Mouse (Mus musculus) limb, embryonic 12.5 days (tissue): ENCODE data around the gene Asb11. TPM values are rescaled to one million over a fixed set of nuclear protein-coding genes. Genes with fewer than 3 reads are reported as not detected.

Experiments used
- ATAC-seq: fragments of 200-750 bp; cut with Nextera tagmentation; 2 replicates; pipeline ENCODE4 v1.8.0; 2017; ENCODE audit warnings: low read depth, moderate TSS enrichment; ENCODE audit not compliant: insufficient number of reproducible peaks, insufficient read depth, low FRiP score, low TSS enrichment
- H3K27ac ChIP-seq: fragments of 300-500 bp; sonication (generic); 2 replicates; pipeline ENCODE4 v1.5.1; 2016; ENCODE audit warnings: mild to moderate bottlenecking, moderate library complexity
- H3K27me3 ChIP-seq: fragments of 300-500 bp; sonication (generic); 2 replicates; pipeline ENCODE4 v1.6.1; 2016; ENCODE audit warnings: mild to moderate bottlenecking, moderate library complexity
- H3K36me3 ChIP-seq: fragments of 300-500 bp; sonication (generic); 2 replicates; pipeline ENCODE4 v1.6.1; 2016; ENCODE audit warnings: mild to moderate bottlenecking, moderate library complexity
- H3K4me1 ChIP-seq: fragments of 300-500 bp; sonication (generic); replicated peaks from 2 replicates; pipeline ENCODE4 v1.6.1; 2016
- H3K4me2 ChIP-seq: fragments of 300-500 bp; sonication (generic); 2 replicates; pipeline ENCODE4 v1.6.1; 2016; ENCODE audit warnings: mild to moderate bottlenecking, moderate library complexity
- H3K4me3 ChIP-seq: fragments of 300-500 bp; sonication (generic); replicated peaks from 2 replicates; pipeline ENCODE4 v1.5.1; 2016; ENCODE audit warnings: mild to moderate bottlenecking
- H3K9ac ChIP-seq: fragments of 300-500 bp; sonication (generic); replicated peaks from 2 replicates; pipeline ENCODE4 v1.6.1; 2016; ENCODE audit warnings: mild to moderate bottlenecking, moderate library complexity
- H3K9me3 ChIP-seq: fragments of 300-500 bp; sonication (generic); 2 replicates; pipeline ENCODE4 v1.6.1; 2016; ENCODE audit warnings: mild to moderate bottlenecking, moderate library complexity
- WGBS: fragments of 180-500 bp; shearing (Covaris S2); methylation state at CpG from one replicate; pipeline ENCODE4 v1.1.7; 2016; 5-methylcytosine and 5-hydroxymethylcytosine counted together
- polyA plus RNA-seq: library from polyadenylated mRNA; unstranded; fragments of >200 nt; fragmentation: Nextera tagmentation; extraction: Ambion mirVana; gene quantifications from 2 replicates; pipeline ENCODE4 v1.2.1, GENCODE M21; 2016

The Asb11 gene
- polyA plus RNA-seq, 1 experiment from 2014 or later = not detected

DNA sequence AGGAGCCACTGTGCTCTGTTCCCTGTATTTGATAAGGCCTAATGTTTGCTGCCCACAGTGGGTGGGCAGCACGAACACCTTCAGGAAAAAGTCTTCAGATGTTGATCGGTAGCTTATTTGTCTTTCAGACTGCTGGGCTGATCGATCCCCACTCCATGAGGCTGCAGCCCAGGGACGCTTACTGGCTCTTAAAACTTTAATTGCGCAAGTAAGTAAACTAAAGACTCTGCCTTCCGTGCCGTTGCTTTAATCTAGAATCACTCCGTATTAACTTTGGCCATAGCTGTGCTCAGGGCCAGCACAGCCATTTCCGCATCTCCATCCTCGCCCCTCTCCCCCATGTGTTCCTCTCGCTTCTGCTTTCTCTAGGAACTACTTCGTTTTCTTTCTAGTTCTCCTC, 8.8 kb downstream of the Asb11 start:
- WGBS = 74% methylated on average over 12 of the region's 12 CpGs

DNA sequence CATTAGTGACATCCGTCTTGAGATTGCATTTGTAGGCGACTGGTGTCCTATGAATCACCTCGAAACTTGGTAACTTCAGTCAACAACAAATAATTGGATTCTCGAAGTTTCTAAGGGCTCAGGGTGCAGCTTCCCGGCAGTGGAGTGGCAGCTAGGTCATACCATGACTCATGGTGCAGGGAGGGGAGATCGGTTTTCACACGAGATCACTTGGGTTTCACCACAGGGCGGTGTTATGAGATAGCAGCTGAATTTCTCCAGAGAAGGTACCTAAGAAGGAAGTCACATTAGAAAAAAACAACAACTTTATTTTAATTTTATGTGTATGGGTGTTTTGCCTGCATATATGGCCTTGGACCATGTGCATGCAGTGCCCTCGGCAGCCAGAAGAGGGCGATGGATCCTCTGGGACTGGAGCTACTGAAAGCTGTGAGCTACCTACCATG, 9.3 kb downstream of the Asb11 start:
- Histone ChIP-seq H3K27ac (no peak overlapping the region), H3K4me1 (no peaks in the 10 kb centered on the region), H3K9ac (no peak overlapping the region), H3K27me3 (peaks cover 11% of the 10 kb centered on the region), H3K4me3 (no peak overlapping the region), H3K36me3 (no peaks in the 10 kb centered on the region), H3K4me2 (no peak overlapping the region), H3K9me3 (no peaks in the 10 kb centered on the region)
- ATAC-seq = no peak
- 81% methylated on average over 10 of the region's 10 CpGs for WGBS

More for the DNA sequence above, 8.8 kb downstream of the Asb11 start:
- no peak overlapping the region for H3K27ac ChIP-seq
- peaks cover 17% of the 10 kb centered on the region for H3K27me3 ChIP-seq
- no peaks in the 10 kb centered on the region for H3K9me3 ChIP-seq
- no peaks in the 10 kb centered on the region for H3K36me3 ChIP-seq
- H3K4me3 ChIP-seq = no peak overlapping the region
- H3K4me2 ChIP-seq = no peak overlapping the region
- H3K9ac ChIP-seq = no peak overlapping the region
- ATAC-seq = no peak
- H3K4me1 ChIP-seq = no peaks in the 10 kb centered on the region

- Histone ChIP-seq H3K9me3 (no peaks in the 10 kb centered on the region), H3K4me1 (no peaks in the 10 kb centered on the region), H3K9ac (no peak overlapping the region), H3K4me2 (no peak overlapping the region), H3K4me3 (no peak overlapping the region), H3K36me3 (no peaks in the 10 kb centered on the region), H3K27ac (no peak overlapping the region), H3K27me3 (peaks cover 5% of the 10 kb centered on the region)
- ATAC-seq = no peak
- WGBS = 90% methylated on average over 9 of the region's 9 CpGs
Measured at GRCm38 (mm10) chrX:164446835-164447681, 10.3 kb downstream of the Asb11 start.

- Histone ChIP-seq H3K4me3 (no peak overlapping the region), H3K27ac (no peak overlapping the region), H3K4me1 (no peaks in the 10 kb centered on the region), H3K9ac (no peak overlapping the region), H3K9me3 (no peaks in the 10 kb centered on the region), H3K27me3 (peaks cover 7% of the 10 kb centered on the region), H3K36me3 (no peaks in the 10 kb centered on the region), H3K4me2 (no peak overlapping the region)
- WGBS = 89% methylated on average over 2 of the region's 2 CpGs
- no peak for ATAC-seq
Measured at GRCm38 (mm10) chrX:164447682-164448071, 10.9 kb downstream of the Asb11 start.

- no peak overlapping the region for H3K27ac ChIP-seq
- no peaks in the 10 kb centered on the region for H3K9me3 ChIP-seq
- no peaks in the 10 kb centered on the region for H3K36me3 ChIP-seq
- H3K4me1 ChIP-seq = no peaks in the 10 kb centered on the region
- H3K9ac ChIP-seq = no peak overlapping the region
- no peak for ATAC-seq
- H3K4me3 ChIP-seq = no peak overlapping the region
- WGBS = 26% methylated on average over 3 of the region's 3 CpGs
- H3K4me2 ChIP-seq = no peak overlapping the region
- peaks cover 8% of the 10 kb centered on the region; the same call in 1 of the 2 replicates for H3K27me3 ChIP-seq
Measured at GRCm38 (mm10) chrX:164449201-164449600, 12.4 kb downstream of the Asb11 start.

DNA sequence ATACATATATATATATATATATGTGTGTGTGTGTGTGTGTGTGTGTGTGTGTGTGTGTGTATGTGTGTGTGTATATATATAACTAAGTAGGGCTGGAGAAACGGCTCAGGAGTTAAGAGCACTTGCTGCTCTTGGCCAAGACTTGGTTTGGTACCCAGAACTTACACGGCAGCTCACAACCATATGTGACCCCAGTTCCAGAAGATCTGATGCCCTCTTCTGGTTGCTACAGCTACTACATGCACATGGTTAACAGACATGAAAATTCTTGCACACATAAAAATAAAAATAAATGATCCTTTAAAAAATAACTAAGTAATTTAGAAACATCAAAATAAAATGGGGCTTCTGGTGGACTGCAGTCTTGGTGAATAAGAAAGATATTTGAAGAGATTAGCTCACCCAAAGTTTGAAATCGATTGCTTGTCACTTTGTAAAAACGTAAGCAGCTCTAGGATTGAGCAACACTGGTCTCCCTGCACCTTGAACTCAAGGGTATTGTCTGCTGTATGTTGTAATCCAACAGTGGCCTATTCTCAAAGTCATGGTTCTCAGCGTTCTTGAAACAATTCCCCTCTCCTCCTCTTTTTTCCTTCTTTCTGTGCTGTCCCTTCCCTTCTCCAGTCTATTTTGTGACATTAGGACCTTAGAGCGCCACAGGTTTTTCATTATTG, 22.5 kb downstream of the Asb11 start:
- Histone ChIP-seq H3K36me3 (no peaks in the 10 kb centered on the region), H3K9ac (no peak overlapping the region), H3K9me3 (no peaks in the 10 kb centered on the region), H3K4me1 (no peaks in the 10 kb centered on the region), H3K4me3 (no peak overlapping the region), H3K27ac (no peak overlapping the region), H3K27me3 (peaks cover 11% of the 10 kb centered on the region; the same call in 1 of the 2 replicates), H3K4me2 (no peak overlapping the region)
- WGBS = 58% methylated on average over 6 of the region's 6 CpGs
- ATAC-seq = no peak

DNA sequence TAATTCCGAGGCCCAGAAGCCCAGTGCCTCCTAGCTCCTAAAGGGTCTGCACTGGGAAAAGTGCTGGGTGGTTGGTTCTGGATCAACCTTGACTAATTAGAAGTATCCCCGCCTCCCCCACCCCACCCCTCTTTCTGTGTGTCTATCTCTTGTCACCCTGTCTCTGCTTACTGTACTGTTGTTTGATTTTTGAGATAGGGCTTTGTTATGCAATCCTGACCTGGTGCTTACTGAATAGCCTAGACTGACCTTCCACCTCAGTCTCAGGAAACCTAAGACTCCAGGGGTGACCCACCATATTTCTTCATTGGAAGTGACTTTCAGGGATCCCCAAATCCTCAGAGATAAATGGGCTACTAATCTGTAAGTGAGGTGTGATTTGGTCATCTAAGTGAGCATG, 65.5 kb downstream of the Asb11 start:
- no peak overlapping the region for H3K4me3 ChIP-seq
- H3K9me3 ChIP-seq = no peaks in the 10 kb centered on the region
- no peak overlapping the region for H3K4me2 ChIP-seq
- H3K27me3 ChIP-seq = peaks cover 6% of the 10 kb centered on the region; the same call in 1 of the 2 replicates
- WGBS = 72% methylated on average over 2 of the region's 2 CpGs
- H3K36me3 ChIP-seq = no peaks in the 10 kb centered on the region
- no peak overlapping the region for H3K27ac ChIP-seq
- no peak overlapping the region for H3K9ac ChIP-seq
- H3K4me1 ChIP-seq = peaks cover 6% of the 10 kb centered on the region; the same call in 1 of the 2 replicates
- ATAC-seq = no peak

GRCm38 (mm10) chrX:164505709-164506498, 69.1 kb downstream of the Asb11 start, which contains the start of gene Asb9:
Gene Asb9 (plus strand): TSS chrX:164506327.
- H3K9me3 ChIP-seq = no peaks in the 10 kb centered on the region
- WGBS = 50% methylated on average over 10 of the region's 10 CpGs
- peaks cover 6% of the 10 kb centered on the region for H3K27me3 ChIP-seq
- peak within 1 kb of the TSS; percentile 62 for H3K27ac ChIP-seq
- H3K4me1 ChIP-seq = peaks cover 6% of the 10 kb centered on the region; the same call in 1 of the 2 replicates
- H3K9ac ChIP-seq = no peak within 1 kb of the TSS
- ATAC-seq = peak; percentile 76
- H3K4me3 ChIP-seq = no peak within 1 kb of the TSS
- no peaks in the 10 kb centered on the region for H3K36me3 ChIP-seq
- H3K4me2 ChIP-seq = no peak within 1 kb of the TSS; the same call in 1 of the 2 replicates

GRCm38 (mm10) chrX:164507068-164507467, 70.3 kb downstream of the Asb11 start:
- WGBS = 86% methylated on average over 4 of the region's 4 CpGs
- Histone ChIP-seq H3K27ac (no peak overlapping the region), H3K27me3 (peaks cover 11% of the 10 kb centered on the region), H3K36me3 (no peaks in the 10 kb centered on the region), H3K9ac (no peak overlapping the region), H3K4me1 (peaks cover 6% of the 10 kb centered on the region; the same call in 1 of the 2 replicates), H3K4me2 (no peak overlapping the region), H3K9me3 (no peaks in the 10 kb centered on the region), H3K4me3 (no peak overlapping the region)
- ATAC-seq = no peak

DNA sequence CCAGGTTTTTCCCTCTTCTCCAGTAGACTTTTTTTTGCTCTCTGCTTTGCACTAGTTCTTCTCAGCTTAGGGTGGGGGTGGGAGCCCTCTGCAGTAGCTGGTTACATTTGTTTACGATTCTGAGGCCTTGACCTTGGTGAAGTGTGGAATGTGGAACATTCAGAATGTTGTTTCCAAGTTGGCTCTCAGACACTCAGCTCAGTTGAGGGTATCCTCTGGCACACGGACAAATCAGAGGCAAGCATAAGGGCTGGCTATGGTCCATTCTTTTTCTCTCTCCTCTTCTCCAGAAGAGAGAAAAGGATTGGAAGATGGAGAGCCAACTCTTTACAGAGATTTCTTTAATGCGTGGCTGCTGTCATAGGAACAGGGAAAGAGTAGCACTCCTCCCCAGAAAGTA, 71.9 kb downstream of the Asb11 start:
- H3K27me3 ChIP-seq = peaks cover 13% of the 10 kb centered on the region
- ATAC-seq = no peak
- 50% methylated on average over 3 of the region's 3 CpGs for WGBS

More for the DNA sequence above, 71.9 kb downstream of the Asb11 start:
- Histone ChIP-seq H3K4me1 (peaks cover 6% of the 10 kb centered on the region; the same call in 1 of the 2 replicates), H3K9ac (no peak overlapping the region), H3K36me3 (no peaks in the 10 kb centered on the region), H3K4me3 (no peak overlapping the region), H3K4me2 (no peak overlapping the region), H3K27ac (no peak overlapping the region), H3K9me3 (no peaks in the 10 kb centered on the region)
